Mouse (Mus musculus) neural tube, embryonic 11.5 days (tissue): ENCODE measurements at regions not wholly inside any gene's neighbourhood (a gene's known extent, or its start where the extent isn't known, plus 50 kb on each side); places are given as distances from the start of the nearest gene placed in this dataset.

Experiments
- ATAC-seq: fragments of 200-750 bp; cut with Nextera tagmentation; 2 replicates; pipeline ENCODE4 v1.8.0; 2017; ENCODE audit warnings: moderate number of reproducible peaks, mild to moderate bottlenecking, moderate TSS enrichment, moderate library complexity; ENCODE audit not compliant: insufficient read depth, low FRiP score, low TSS enrichment
- DNase-seq: peaks from one replicate; pipeline ENCODE4 v3.0.0-alpha.2; 2015; ENCODE audit warnings: low spot score
- H3K27ac ChIP-seq: fragments of 300-500 bp; sonication (generic); 2 replicates; pipeline ENCODE4 v1.5.1; 2014; ENCODE audit warnings: low read depth, mild to moderate bottlenecking, low read length
- H3K27me3 ChIP-seq: fragments of 300-500 bp; sonication (generic); 2 replicates; pipeline ENCODE4 v1.6.1; 2014; ENCODE audit warnings: mild to moderate bottlenecking, low read length, mixed read lengths; ENCODE audit not compliant: control insufficient read depth, insufficient read depth
- H3K36me3 ChIP-seq: fragments of 300-500 bp; sonication (generic); 2 replicates; pipeline ENCODE4 v1.6.1; 2014; ENCODE audit warnings: mild to moderate bottlenecking, low read length, moderate library complexity, mixed read lengths; ENCODE audit not compliant: control insufficient read depth, insufficient read depth
- H3K4me1 ChIP-seq: fragments of 300-500 bp; sonication (generic); 2 replicates; pipeline ENCODE4 v1.6.1; 2014; ENCODE audit warnings: low read length, mixed read lengths; ENCODE audit not compliant: control insufficient read depth, insufficient read depth
- H3K4me2 ChIP-seq: fragments of 300-500 bp; sonication (generic); 2 replicates; pipeline ENCODE4 v1.6.1; 2014; ENCODE audit warnings: low read depth, mild to moderate bottlenecking, moderate library complexity
- H3K4me3 ChIP-seq: fragments of 300-500 bp; sonication (generic); 2 replicates; pipeline ENCODE4 v1.5.1; 2014; ENCODE audit warnings: low read depth, low read length
- H3K9ac ChIP-seq: fragments of 300-500 bp; sonication (generic); 2 replicates; pipeline ENCODE4 v1.6.1; 2014; ENCODE audit warnings: mild to moderate bottlenecking, low read length
- H3K9me3 ChIP-seq: fragments of 300-500 bp; sonication (generic); 2 replicates; pipeline ENCODE4 v1.6.1; 2016; ENCODE audit warnings: low read length; ENCODE audit not compliant: control insufficient read depth
- WGBS: fragments of 180-500 bp; shearing (Covaris S2); extraction: QIAGEN DNeasy Blood & Tissue Kit; methylation state at CpG from one replicate; pipeline ENCODE4 v1.1.7; 2014; 5-methylcytosine and 5-hydroxymethylcytosine counted together

DNA sequence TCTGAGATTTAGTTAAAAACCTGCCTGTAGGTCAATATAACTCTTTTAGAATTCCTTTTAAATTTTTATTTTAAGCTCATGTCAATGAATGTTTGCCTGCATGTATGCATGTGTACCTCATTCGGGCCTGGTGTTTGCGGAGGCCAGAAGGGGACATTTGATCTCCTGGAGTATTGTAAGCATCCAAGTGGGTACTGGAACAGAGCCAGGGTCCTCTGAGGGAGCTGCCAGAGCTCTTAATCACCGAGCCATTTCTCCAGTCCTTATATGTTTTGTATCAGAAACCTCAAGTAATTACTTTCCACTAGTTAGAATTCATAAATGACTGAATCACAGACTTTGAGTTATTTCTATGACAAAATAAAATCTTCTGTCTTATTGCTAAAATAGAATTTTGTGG lies 152.0 kb downstream of the Cdca7 start:
- 82% methylated on average over 3 of the region's 3 CpGs for WGBS
- ATAC-seq = no peak

DNA sequence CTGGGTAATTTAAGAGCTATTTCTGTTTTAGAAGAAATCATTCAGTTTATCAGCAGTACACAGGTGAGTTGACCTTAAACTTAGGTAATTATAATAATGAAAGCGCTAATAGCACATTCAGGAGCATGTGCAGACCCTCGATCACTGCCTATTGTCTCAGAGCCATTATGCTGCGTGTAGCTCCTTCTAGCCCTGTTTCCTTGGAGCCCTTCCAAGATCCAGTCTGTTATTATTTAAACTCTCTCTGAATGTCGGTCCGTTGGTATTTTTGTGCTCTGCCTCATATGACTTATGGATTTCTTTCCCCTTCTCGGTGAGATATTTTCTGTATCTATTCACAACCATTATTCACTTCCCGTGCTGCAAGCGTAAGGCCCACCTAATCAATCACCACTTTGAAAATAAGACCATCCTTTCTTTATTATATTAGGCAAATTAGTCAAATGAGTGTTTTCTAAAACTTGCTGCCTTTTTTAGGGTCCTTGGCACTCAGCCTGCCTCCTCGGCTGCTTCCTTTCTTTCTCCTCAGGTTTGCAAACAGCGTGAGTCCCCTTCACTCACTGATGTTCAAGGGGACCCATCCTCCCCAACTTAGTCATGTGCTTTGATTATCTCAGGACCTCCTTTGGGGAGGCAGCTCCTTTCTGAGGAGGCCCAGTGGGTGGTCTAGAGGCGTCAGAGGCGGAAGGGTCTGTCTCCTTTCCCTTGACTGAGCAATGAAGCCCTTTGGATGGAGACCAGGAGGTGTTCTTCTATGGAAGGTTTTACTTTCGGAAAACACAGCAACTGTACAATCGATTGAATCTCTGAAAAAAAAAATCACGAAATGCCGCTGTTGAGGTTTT lies 152.9 kb downstream of the Cdca7 start:
- DNase-seq (no peak), ATAC-seq (no peak)
- Histone ChIP-seq H3K4me2 (no peak overlapping the region), H3K27me3 (no peaks in the 10 kb centered on the region), H3K4me1 (no peaks in the 10 kb centered on the region), H3K4me3 (no peak overlapping the region), H3K9ac (no peak overlapping the region), H3K36me3 (no peaks in the 10 kb centered on the region), H3K9me3 (no peaks in the 10 kb centered on the region), H3K27ac (no peak overlapping the region)
- WGBS = 44% methylated on average over 16 of the region's 16 CpGs

More for the DNA sequence above, 152.0 kb downstream of the Cdca7 start:
- no peak for DNase-seq
- H3K9me3 ChIP-seq = no peaks in the 10 kb centered on the region
- H3K4me1 ChIP-seq = no peaks in the 10 kb centered on the region
- H3K27me3 ChIP-seq = no peaks in the 10 kb centered on the region
- no peak overlapping the region for H3K4me3 ChIP-seq
- H3K36me3 ChIP-seq = no peaks in the 10 kb centered on the region
- H3K4me2 ChIP-seq = no peak overlapping the region
- no peak overlapping the region for H3K27ac ChIP-seq
- H3K9ac ChIP-seq = no peak overlapping the region

DNA sequence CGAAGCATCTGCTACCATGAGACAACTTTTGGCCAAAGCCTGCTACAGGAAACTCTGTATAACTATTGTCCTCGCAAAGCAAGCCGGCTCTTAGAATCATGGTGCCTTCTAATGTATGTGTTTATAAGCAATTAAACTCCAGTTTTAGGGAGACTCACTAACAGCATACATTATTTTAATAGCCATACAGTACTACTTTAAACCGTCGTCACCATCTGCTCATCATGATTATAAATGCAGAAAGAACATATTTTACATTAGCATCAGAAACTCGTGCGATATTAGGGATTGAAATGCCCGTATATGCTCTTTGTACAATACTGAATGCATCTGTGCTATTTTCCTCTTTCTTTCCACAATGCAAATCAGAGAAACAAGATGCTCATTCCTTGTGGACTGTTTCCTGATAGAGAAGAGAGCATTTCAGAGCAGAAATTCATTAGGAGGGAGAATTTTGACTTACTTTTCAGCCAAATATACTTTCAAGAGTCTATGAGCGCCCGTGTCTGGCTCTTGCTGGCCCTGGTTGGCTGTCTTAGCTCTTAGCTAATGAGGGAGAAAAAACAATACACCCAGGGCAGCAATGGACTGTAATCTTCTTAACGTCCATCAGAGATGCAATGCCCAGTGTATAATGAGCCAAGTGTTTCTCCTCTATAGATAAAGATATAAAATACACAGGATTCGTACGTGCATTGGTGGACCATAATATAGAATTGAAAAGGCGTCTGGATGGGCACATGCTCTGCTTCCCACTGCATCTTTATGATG lies 153.9 kb downstream of the Cdca7 start:
- Histone ChIP-seq H3K4me1 (no peaks in the 10 kb centered on the region), H3K27ac (no peak overlapping the region), H3K9ac (no peak overlapping the region), H3K9me3 (no peaks in the 10 kb centered on the region), H3K4me3 (no peak overlapping the region), H3K4me2 (no peak overlapping the region), H3K36me3 (no peaks in the 10 kb centered on the region), H3K27me3 (no peaks in the 10 kb centered on the region)
- WGBS = 87% methylated on average over 14 of the region's 14 CpGs
- no peak for DNase-seq
- no peak for ATAC-seq

DNA sequence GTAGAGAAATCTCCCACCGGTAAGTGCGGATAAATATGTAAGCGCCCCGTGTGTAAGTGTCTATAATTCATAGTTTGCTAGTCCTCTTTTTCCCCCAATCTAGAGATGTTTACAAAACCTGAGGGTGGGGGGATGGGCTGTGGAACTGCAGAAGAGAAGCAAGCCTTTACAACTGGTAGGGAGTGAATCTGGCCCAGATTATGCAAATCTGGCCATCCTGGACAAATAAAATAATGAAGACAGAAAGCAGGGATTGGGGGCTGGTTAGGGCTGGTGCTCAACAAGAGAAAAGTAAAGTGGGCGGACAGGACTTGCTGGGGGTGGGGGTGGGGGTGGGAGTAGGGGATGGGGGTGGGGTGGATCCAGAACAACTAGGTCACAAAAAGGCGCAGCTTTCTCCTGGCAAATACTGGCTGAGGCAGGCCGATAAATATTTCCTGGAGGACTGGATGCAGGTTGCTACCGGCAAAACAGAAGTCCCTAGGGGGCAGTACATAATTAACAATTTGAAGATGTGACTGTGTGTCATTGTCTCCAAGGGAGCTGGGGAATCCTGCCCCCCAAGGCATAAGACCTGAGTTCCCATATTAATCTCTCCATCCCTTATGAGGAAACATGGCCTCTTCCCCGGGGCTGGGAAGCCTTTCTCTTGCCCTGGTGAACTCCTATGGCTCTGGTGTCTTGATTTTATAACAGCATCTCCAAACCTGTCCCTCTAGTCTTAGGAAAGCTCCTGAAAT lies 162.1 kb downstream of the Cdca7 start:
- Histone ChIP-seq H3K4me3 (no peak overlapping the region), H3K9me3 (no peaks in the 10 kb centered on the region), H3K27ac (0 out of 2 replicates have a peak overlapping the region, but pooled peaks have one; percentile 17), H3K4me2 (no peak overlapping the region), H3K36me3 (no peaks in the 10 kb centered on the region), H3K27me3 (no peaks in the 10 kb centered on the region), H3K4me1 (0 out of 2 replicates have a peak, but pooled peaks cover 3% of the 10 kb centered on the region), H3K9ac (no peak overlapping the region)
- DNase-seq (peak; percentile 19), ATAC-seq (no peak)
- 54% methylated on average over 9 of the region's 9 CpGs for WGBS

DNA sequence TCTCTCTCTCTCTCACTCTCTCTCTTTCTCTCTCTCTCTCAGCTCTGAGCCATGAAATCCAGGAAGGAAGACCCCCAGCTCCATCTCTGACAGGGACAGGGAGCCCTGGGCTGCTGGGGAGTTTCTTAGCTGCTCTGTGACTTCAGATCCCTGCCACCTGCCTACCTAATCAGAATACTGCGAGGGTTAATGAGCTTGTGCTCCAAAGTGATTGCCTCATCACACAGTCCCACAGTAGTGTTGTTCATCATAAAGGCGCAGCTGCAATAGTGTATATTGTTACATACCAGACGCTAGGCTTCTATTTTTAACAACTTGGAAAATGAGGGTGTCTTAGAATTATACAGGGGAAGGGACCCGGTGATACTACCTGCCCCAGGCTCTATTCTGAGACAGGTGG lies 163.1 kb downstream of the Cdca7 start:
- Histone ChIP-seq H3K36me3 (no peaks in the 10 kb centered on the region), H3K4me1 (0 out of 2 replicates have a peak, but pooled peaks cover 3% of the 10 kb centered on the region), H3K9ac (no peak overlapping the region), H3K9me3 (no peaks in the 10 kb centered on the region), H3K27me3 (no peaks in the 10 kb centered on the region), H3K4me3 (no peak overlapping the region), H3K27ac (no peak overlapping the region), H3K4me2 (no peak overlapping the region)
- no peak for DNase-seq
- WGBS = 66% methylated on average over 4 of the region's 4 CpGs
- no peak for ATAC-seq

DNA sequence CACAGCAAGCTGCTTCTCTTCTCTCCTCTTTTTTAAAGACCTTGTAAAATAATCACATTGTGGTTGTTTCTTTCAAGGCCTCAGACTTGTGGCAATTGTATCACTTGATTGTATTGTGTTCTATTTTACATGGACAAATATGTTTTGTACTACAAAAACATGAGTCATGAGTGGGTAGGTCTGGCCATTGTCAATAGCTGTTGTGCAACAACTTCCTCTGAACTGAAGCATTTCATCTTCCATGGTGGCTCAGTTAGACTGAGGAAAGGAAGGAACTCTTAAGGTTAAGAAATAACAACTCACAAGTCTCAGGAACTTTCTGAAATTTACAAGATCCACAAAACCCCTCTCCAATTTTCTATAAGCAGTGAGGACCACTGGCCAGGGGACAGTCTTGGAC lies 165.3 kb downstream of the Cdca7 start:
- ATAC-seq (no peak), DNase-seq (no peak)
- no peak overlapping the region for H3K4me2 ChIP-seq
- H3K9me3 ChIP-seq = no peaks in the 10 kb centered on the region
- H3K4me3 ChIP-seq = no peak overlapping the region
- 0 out of 2 replicates have a peak, but pooled peaks cover 3% of the 10 kb centered on the region for H3K4me1 ChIP-seq
- H3K36me3 ChIP-seq = no peaks in the 10 kb centered on the region
- H3K9ac ChIP-seq = no peak overlapping the region
- no peak overlapping the region for H3K27ac ChIP-seq
- H3K27me3 ChIP-seq = no peaks in the 10 kb centered on the region

DNA sequence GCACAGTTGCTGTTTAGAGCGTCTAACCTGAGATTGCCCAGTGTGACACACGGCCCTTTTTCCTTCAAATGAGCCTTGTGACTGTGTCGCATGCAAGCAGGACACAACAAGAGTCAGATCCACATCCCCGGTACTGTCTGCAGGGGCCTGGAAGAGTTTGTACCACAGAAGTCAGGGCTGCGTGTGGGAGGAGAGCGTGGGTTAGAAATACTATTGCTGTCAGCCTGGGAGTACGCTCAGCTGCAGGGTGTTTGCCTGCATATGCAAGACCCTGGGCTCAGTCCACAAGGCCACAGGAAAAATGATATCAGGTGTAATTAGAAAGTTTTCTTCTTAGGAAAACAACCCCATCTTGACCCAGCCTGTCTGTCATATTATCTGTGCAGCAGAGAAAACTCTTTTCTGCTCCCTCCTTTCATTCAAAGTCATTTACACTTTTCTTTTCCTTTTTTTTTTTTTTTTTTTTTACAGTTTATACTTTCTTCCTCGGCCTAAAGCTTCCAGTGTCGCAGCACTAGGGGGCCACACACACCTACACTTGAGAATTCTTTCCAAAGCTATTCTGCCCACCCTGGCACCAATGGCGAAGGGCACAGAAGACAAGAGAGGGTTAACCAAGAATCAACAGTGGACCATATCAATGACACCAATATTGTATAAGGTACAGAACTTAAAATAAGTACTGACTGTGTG lies 168.3 kb downstream of the Cdca7 start:
- no peak overlapping the region for H3K4me3 ChIP-seq
- WGBS = 86% methylated on average over 10 of the region's 10 CpGs
- DNase-seq = no peak

DNA sequence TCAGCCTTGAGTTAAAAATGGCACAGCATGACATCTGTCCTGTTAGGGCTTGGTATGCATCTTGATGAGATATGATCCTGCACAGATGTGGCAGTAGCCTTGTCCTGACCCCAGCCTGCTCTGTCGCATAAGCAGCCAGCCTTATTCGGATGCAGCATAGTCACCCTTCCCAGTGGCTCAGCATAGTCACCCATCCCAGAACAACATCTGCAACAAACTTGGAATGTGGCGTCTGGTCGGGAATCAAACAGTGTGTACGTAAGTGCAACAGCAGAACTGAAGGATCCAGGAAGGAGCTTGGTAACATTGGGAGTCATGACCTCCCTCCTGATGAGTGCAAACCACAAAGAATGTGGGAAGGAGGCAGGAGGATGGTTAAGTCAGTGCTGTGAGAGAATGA lies 171.7 kb downstream of the Cdca7 start:
- Histone ChIP-seq H3K4me1 (no peaks in the 10 kb centered on the region), H3K27ac (no peak overlapping the region), H3K9me3 (no peaks in the 10 kb centered on the region), H3K4me3 (no peak overlapping the region), H3K4me2 (no peak overlapping the region), H3K9ac (no peak overlapping the region), H3K27me3 (no peaks in the 10 kb centered on the region), H3K36me3 (no peaks in the 10 kb centered on the region)
- DNase-seq (no peak), ATAC-seq (no peak)
- 64% methylated on average over 5 of the region's 5 CpGs for WGBS

More for the DNA sequence above, 168.3 kb downstream of the Cdca7 start:
- no peaks in the 10 kb centered on the region for H3K27me3 ChIP-seq
- no peaks in the 10 kb centered on the region for H3K9me3 ChIP-seq
- no peak overlapping the region for H3K9ac ChIP-seq
- no peak overlapping the region for H3K27ac ChIP-seq
- no peak for ATAC-seq
- no peak overlapping the region for H3K4me2 ChIP-seq
- no peaks in the 10 kb centered on the region for H3K36me3 ChIP-seq
- 0 out of 2 replicates have a peak, but pooled peaks cover under 1% of the 10 kb centered on the region for H3K4me1 ChIP-seq
